Mouse (Mus musculus): ENCODE data around the gene Atp2b2. TPM values are rescaled to one million over a fixed set of nuclear protein-coding genes. Genes with fewer than 3 reads are reported as not detected.

Gene Atp2b2
- polyA plus RNA-seq, 1 experiment from 2014 or later, result 0.12 TPM

GRCm38 (mm10) chr6:113986671-113987070, 55.7 kb downstream of the Atp2b2 start:
- H3K9me3 ChIP-seq (replicated peaks; ENCODE audit: low read length), result no peaks in the 10 kb centered on the region
- H3K4me2 ChIP-seq (ENCODE audit: low read length), result no peak overlapping the region
- ATAC-seq (replicated peaks; ENCODE audit: low FRiP score, low read depth), result no peak
- no peak overlapping the region for H3K4me3 ChIP-seq (replicated peaks; ENCODE audit: low read depth, low read length)
- 64% methylated on average over 4 of the region's 4 CpGs for WGBS
- no peaks in the 10 kb centered on the region for H3K36me3 ChIP-seq (ENCODE audit: insufficient read depth, low read length)
- no peak overlapping the region for H3K27ac ChIP-seq
- no peaks in the 10 kb centered on the region for H3K4me1 ChIP-seq (replicated peaks; ENCODE audit: insufficient read depth, low read length)
- no peak for TF ChIP-seq CTCF (IDR thresholded peaks at IDR 0.05; ENCODE audit: low read depth)
- H3K27me3 ChIP-seq (ENCODE audit: insufficient read depth, low read length), result no peaks in the 10 kb centered on the region
- no peak overlapping the region for H3K9ac ChIP-seq (ENCODE audit: low read depth, low read length)
- no peak for DNase-seq (ENCODE audit: low spot score)

DNA sequence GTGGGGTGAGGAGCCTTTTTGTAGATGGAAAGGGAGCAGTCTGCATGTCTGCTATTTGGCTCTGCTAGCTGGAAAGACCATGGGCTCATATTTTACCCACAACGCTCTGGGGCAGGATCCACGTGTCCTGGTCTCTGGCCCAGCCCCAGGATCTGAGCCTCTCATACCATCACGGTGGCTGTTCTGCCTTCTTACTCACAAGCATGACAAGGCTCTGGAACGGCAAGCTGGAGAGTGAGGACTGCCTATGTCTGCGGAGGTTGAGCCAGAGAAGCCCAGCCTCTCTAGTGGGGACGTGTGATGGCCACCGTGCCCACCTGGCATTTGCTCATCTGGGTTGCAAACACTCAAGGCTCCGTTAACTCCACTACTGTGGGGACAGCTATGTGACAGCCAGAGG, 63.7 kb downstream of the Atp2b2 start:
- Histone ChIP-seq H3K4me3 (replicated peaks; ENCODE audit: low read depth, low read length) (no peak overlapping the region), H3K9ac (ENCODE audit: low read depth, low read length) (no peak overlapping the region), H3K36me3 (ENCODE audit: insufficient read depth, low read length) (no peaks in the 10 kb centered on the region), H3K27ac (no peak overlapping the region), H3K27me3 (ENCODE audit: insufficient read depth, low read length) (no peaks in the 10 kb centered on the region), H3K4me1 (replicated peaks; ENCODE audit: insufficient read depth, low read length) (no peaks in the 10 kb centered on the region), H3K4me2 (ENCODE audit: low read length) (no peak overlapping the region), H3K9me3 (replicated peaks; ENCODE audit: low read length) (no peaks in the 10 kb centered on the region)
- 75% methylated on average over 8 of the region's 8 CpGs for WGBS
- TF ChIP-seq CTCF (IDR thresholded peaks at IDR 0.05; ENCODE audit: low read depth), result no peak
- no peak for DNase-seq (ENCODE audit: low spot score)
- no peak for ATAC-seq (replicated peaks; ENCODE audit: low FRiP score, low read depth)

- TF ChIP-seq CTCF (IDR thresholded peaks at IDR 0.05; ENCODE audit: low read depth), result no peak
- DNase-seq (ENCODE audit: low spot score), result no peak
- Histone ChIP-seq H3K36me3 (ENCODE audit: insufficient read depth, low read length) (no peaks in the 10 kb centered on the region), H3K9me3 (replicated peaks; ENCODE audit: low read length) (no peaks in the 10 kb centered on the region), H3K4me3 (replicated peaks; ENCODE audit: low read depth, low read length) (no peak overlapping the region), H3K27ac (no peak overlapping the region), H3K9ac (ENCODE audit: low read depth, low read length) (no peak overlapping the region), H3K4me2 (ENCODE audit: low read length) (no peak overlapping the region), H3K27me3 (ENCODE audit: insufficient read depth, low read length) (no peaks in the 10 kb centered on the region), H3K4me1 (replicated peaks; ENCODE audit: insufficient read depth, low read length) (no peaks in the 10 kb centered on the region)
- 60% methylated on average over 5 of the region's 5 CpGs for WGBS
- no peak for ATAC-seq (replicated peaks; ENCODE audit: low FRiP score, low read depth)
Measured at GRCm38 (mm10) chr6:113978091-113978650, 64.2 kb downstream of the Atp2b2 start.

GRCm38 (mm10) chr6:113970900-113971299, 71.5 kb downstream of the Atp2b2 start:
- Histone ChIP-seq H3K9ac (ENCODE audit: low read depth, low read length) (no peak overlapping the region), H3K4me2 (ENCODE audit: low read length) (no peak overlapping the region), H3K4me3 (replicated peaks; ENCODE audit: low read depth, low read length) (no peak overlapping the region), H3K4me1 (replicated peaks; ENCODE audit: insufficient read depth, low read length) (no peaks in the 10 kb centered on the region), H3K36me3 (ENCODE audit: insufficient read depth, low read length) (no peaks in the 10 kb centered on the region), H3K9me3 (replicated peaks; ENCODE audit: low read length) (no peaks in the 10 kb centered on the region), H3K27ac (no peak overlapping the region), H3K27me3 (ENCODE audit: insufficient read depth, low read length) (no peaks in the 10 kb centered on the region)
- DNase-seq (ENCODE audit: low spot score), result no peak
- 78% methylated on average over 2 of the region's 2 CpGs for WGBS
- ATAC-seq (replicated peaks; ENCODE audit: low FRiP score, low read depth), result no peak
- TF ChIP-seq CTCF (IDR thresholded peaks at IDR 0.05; ENCODE audit: low read depth), result no peak

GRCm38 (mm10) chr6:113970464-113970863, 71.9 kb downstream of the Atp2b2 start:
- Histone ChIP-seq H3K4me2 (ENCODE audit: low read length) (no peak overlapping the region), H3K27ac (no peak overlapping the region), H3K9ac (ENCODE audit: low read depth, low read length) (no peak overlapping the region), H3K27me3 (ENCODE audit: insufficient read depth, low read length) (no peaks in the 10 kb centered on the region), H3K36me3 (ENCODE audit: insufficient read depth, low read length) (no peaks in the 10 kb centered on the region), H3K9me3 (replicated peaks; ENCODE audit: low read length) (no peaks in the 10 kb centered on the region), H3K4me1 (replicated peaks; ENCODE audit: insufficient read depth, low read length) (no peaks in the 10 kb centered on the region), H3K4me3 (replicated peaks; ENCODE audit: low read depth, low read length) (no peak overlapping the region)
- DNase-seq (ENCODE audit: low spot score) (no peak), ATAC-seq (replicated peaks; ENCODE audit: low FRiP score, low read depth) (no peak)
- no peak for TF ChIP-seq CTCF (IDR thresholded peaks at IDR 0.05; ENCODE audit: low read depth)
- WGBS, result 42% methylated on average over 9 of the region's 9 CpGs

DNA sequence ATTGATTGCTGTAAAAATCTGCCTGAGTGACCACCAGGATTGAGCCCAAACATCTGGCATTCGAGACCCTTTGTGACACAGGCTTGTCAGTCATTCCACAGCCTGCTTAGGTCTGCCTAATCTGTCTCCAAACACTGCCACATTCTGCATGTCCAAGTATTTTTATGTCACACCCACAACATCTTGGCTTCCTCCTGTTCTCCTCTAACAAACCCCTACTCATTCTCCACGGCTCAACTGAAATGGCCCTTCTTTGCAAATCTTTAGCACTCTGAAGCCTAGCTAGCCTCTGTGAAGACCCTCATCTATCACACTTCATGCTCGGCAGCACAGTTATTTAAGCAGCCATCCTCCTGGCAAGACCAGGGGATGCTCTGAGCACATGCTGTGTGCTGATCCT, 72.7 kb downstream of the Atp2b2 start:
- DNase-seq (ENCODE audit: low spot score), result no peak
- TF ChIP-seq CTCF (IDR thresholded peaks at IDR 0.05; ENCODE audit: low read depth), result no peak
- no peaks in the 10 kb centered on the region for H3K36me3 ChIP-seq (ENCODE audit: insufficient read depth, low read length)
- no peaks in the 10 kb centered on the region for H3K4me1 ChIP-seq (replicated peaks; ENCODE audit: insufficient read depth, low read length)
- 27% methylated on average over 3 of the region's 3 CpGs for WGBS
- no peak overlapping the region for H3K4me2 ChIP-seq (ENCODE audit: low read length)
- ATAC-seq (replicated peaks; ENCODE audit: low FRiP score, low read depth), result no peak
- no peaks in the 10 kb centered on the region for H3K9me3 ChIP-seq (replicated peaks; ENCODE audit: low read length)
- no peak overlapping the region for H3K27ac ChIP-seq
- H3K4me3 ChIP-seq (replicated peaks; ENCODE audit: low read depth, low read length), result no peak overlapping the region
- no peaks in the 10 kb centered on the region for H3K27me3 ChIP-seq (ENCODE audit: insufficient read depth, low read length)
- no peak overlapping the region for H3K9ac ChIP-seq (ENCODE audit: low read depth, low read length)

DNA sequence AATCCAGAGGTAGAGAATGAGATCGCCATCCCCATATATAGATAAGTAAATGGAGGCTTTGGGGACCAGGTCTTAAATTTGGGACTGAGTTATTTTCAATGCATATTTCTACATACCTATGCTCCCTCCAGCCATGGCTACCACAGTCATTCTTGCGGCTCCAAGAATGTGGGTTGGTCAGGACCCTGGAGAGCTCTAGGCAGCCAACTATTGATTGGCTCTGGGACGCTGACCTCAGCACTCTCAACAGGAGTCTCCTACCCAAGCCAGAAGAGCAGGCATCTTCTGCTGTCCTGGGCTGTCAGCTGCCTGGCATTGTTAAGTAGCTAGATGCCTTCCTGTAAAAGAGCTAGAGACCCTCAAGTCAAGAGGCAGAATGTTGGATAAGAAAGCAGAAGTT, 79.6 kb downstream of the Atp2b2 start:
- H3K9me3 ChIP-seq (replicated peaks; ENCODE audit: low read length), result no peaks in the 10 kb centered on the region
- no peak for TF ChIP-seq CTCF (IDR thresholded peaks at IDR 0.05; ENCODE audit: low read depth)
- 10% methylated on average over 3 of the region's 3 CpGs for WGBS

More for the DNA sequence above, 79.6 kb downstream of the Atp2b2 start:
- H3K27ac ChIP-seq, result no peak overlapping the region
- H3K4me1 ChIP-seq (replicated peaks; ENCODE audit: insufficient read depth, low read length), result no peaks in the 10 kb centered on the region
- H3K9ac ChIP-seq (ENCODE audit: low read depth, low read length), result no peak overlapping the region
- H3K4me3 ChIP-seq (replicated peaks; ENCODE audit: low read depth, low read length), result no peak overlapping the region
- no peaks in the 10 kb centered on the region for H3K36me3 ChIP-seq (ENCODE audit: insufficient read depth, low read length)
- DNase-seq (ENCODE audit: low spot score) (peak; percentile 79), ATAC-seq (replicated peaks; ENCODE audit: low FRiP score, low read depth) (no peak)
- no peaks in the 10 kb centered on the region for H3K27me3 ChIP-seq (ENCODE audit: insufficient read depth, low read length)
- H3K4me2 ChIP-seq (ENCODE audit: low read length), result no peak overlapping the region
